Mouse (Mus musculus) midbrain, embryonic 13.5 days (tissue): Measurements from ENCODE around the gene 4932415D10Rik. TPM values are rescaled to one million over a fixed set of nuclear protein-coding genes. Genes with fewer than 3 reads are reported as not detected.
A peak's percentile ranks its signal among the peaks of the same experiment; 100 is the strongest.

ENCODE experiments used
- ATAC-seq: fragments of 200-750 bp; cut with Nextera tagmentation; 2 replicates; pipeline ENCODE4 v1.8.0; 2017; ENCODE audit warnings: mild to moderate bottlenecking, moderate TSS enrichment, moderate library complexity
- H3K27ac ChIP-seq: fragments of 300-500 bp; sonication (generic); 2 replicates; pipeline ENCODE4 v1.5.1; 2015; ENCODE audit warnings: inconsistent platforms, mild to moderate bottlenecking, moderate library complexity
- H3K27me3 ChIP-seq: fragments of 300-500 bp; sonication (generic); 2 replicates; pipeline ENCODE4 v1.6.1; 2015; ENCODE audit warnings: mild to moderate bottlenecking, inconsistent platforms
- H3K36me3 ChIP-seq: fragments of 300-500 bp; sonication (generic); 2 replicates; pipeline ENCODE4 v1.6.1; 2015; ENCODE audit warnings: mild to moderate bottlenecking, inconsistent platforms
- H3K4me1 ChIP-seq: fragments of 300-500 bp; sonication (generic); replicated peaks from 2 replicates; pipeline ENCODE4 v1.6.1; 2015; ENCODE audit warnings: inconsistent platforms
- H3K4me2 ChIP-seq: fragments of 300-500 bp; sonication (generic); replicated peaks from 2 replicates; pipeline ENCODE4 v1.6.1; 2015; ENCODE audit warnings: moderate library complexity, mild to moderate bottlenecking, inconsistent platforms
- H3K4me3 ChIP-seq: fragments of 300-500 bp; sonication (generic); replicated peaks from 2 replicates; pipeline ENCODE4 v1.5.1; 2015; ENCODE audit warnings: mild to moderate bottlenecking, inconsistent platforms
- H3K9ac ChIP-seq: fragments of 300-500 bp; sonication (generic); replicated peaks from 2 replicates; pipeline ENCODE4 v1.6.1; 2015; ENCODE audit warnings: mild to moderate bottlenecking, inconsistent platforms
- H3K9me3 ChIP-seq: fragments of 300-500 bp; sonication (generic); 2 replicates; pipeline ENCODE4 v1.6.1; 2016; ENCODE audit warnings: mild to moderate bottlenecking, inconsistent platforms
- WGBS: fragments of 180-500 bp; shearing (Covaris S2); methylation state at CpG from one replicate; pipeline ENCODE4 v1.1.7; 2015; 5-methylcytosine and 5-hydroxymethylcytosine counted together
- polyA plus RNA-seq: library from polyadenylated mRNA; unstranded; fragments of >200 nt; fragmentation: Nextera tagmentation; extraction: Ambion mirVana; gene quantifications from 2 replicates; pipeline ENCODE4 v1.2.1, GENCODE M21; 2015

4932415D10Rik gene
- not detected in 2 replicates for polyA plus RNA-seq

DNA sequence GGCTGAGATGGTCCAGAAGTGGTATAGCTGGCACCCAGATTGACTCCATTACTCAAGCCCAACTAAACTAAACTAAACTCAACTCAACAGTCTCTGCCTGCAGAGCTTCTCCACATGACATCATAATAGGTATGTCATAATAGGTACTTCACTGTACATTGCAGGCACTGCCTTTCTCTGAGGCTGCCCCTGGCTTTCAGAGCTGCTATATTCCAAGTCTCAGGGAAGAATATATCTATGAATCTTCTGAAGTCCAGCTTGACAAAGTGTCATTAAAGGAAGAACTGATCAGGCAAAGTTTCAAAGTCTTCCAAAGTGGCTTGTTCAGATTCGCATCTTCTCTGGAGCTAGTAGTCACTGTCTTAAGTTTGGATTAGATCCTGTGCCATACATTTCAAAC is at the start of gene 4932415D10Rik:
Gene 4932415D10Rik, minus strand, starts transcription at position 101 of the 400 bp plus-strand sequence.
- Histone ChIP-seq H3K36me3 (no peaks in the 10 kb centered on the region), H3K27me3 (no peaks in the 10 kb centered on the region), H3K9ac (no peak within 1 kb of the TSS), H3K4me3 (no peak within 1 kb of the TSS), H3K9me3 (peaks cover 19% of the 10 kb centered on the region; the same call in 1 of the 2 replicates), H3K4me2 (no peak within 1 kb of the TSS), H3K27ac (no peak within 1 kb of the TSS), H3K4me1 (no peaks in the 10 kb centered on the region)
- 88% methylated on average over 1 of the region's 1 CpGs for WGBS
- ATAC-seq: no peak

DNA sequence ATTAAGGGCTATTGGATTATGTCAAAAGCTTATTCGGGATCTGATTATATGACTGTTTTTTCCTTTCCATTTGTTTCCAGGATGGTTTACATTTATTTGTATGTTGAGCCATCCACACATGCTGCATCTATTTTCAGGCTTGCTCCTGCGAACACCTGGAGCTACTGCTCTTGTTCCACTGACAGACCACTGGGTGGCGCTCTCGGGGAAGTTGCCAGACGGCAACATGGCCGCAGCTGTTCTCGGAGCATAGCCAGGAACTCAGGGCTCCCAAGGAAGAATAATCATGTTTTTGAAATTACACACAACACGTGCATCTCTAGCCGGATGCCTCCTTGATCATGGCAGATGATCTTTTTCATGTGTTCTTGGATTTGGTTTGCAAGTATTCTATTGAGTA is 45.5 kb upstream of the 4932415D10Rik start:
- no peak for ATAC-seq
- H3K27ac ChIP-seq: no peak overlapping the region

DNA sequence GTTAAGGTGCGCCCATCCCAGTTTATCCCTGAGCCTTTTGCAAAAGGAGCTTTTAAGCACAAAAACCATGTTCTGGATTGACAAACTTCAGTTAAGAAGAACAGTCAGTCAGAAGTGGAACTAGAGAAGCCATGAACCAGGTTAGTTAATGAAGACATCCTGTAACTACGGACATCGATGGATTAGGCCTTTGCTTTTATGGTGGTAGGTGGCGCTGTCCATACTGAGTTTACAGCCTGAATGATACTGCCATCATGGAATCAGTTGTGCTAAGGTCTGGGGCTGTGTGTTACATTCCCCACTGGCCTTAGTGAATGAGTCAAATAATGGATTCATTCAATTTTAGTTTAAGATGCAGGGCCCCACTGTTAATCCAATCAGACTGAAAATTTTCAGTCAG is 39.0 kb upstream of the 4932415D10Rik start:
- no peak for ATAC-seq
- H3K27ac ChIP-seq: no peak overlapping the region
- peak overlapping the region; percentile 53; the same call in 1 of the 2 replicates for H3K4me2 ChIP-seq
- H3K4me1 ChIP-seq: no peaks in the 10 kb centered on the region
- WGBS: 98% methylated on average over 4 of the region's 4 CpGs
- H3K4me3 ChIP-seq: peak overlapping the region; percentile 58; the same call in 1 of the 2 replicates
- no peak overlapping the region for H3K9ac ChIP-seq
- peaks cover 30% of the 10 kb centered on the region for H3K9me3 ChIP-seq
- H3K36me3 ChIP-seq: peaks cover 23% of the 10 kb centered on the region
- 0 out of 2 replicates have a peak, but pooled peaks cover 4% of the 10 kb centered on the region for H3K27me3 ChIP-seq

More for the DNA sequence above, 45.5 kb upstream of the 4932415D10Rik start:
- Histone ChIP-seq H3K4me1 (no peaks in the 10 kb centered on the region), H3K9ac (no peak overlapping the region), H3K4me3 (no peak overlapping the region), H3K27me3 (no peaks in the 10 kb centered on the region), H3K4me2 (no peak overlapping the region), H3K36me3 (peaks cover 51% of the 10 kb centered on the region), H3K9me3 (peaks cover 60% of the 10 kb centered on the region)
- WGBS: 92% methylated on average over 9 of the region's 9 CpGs

DNA sequence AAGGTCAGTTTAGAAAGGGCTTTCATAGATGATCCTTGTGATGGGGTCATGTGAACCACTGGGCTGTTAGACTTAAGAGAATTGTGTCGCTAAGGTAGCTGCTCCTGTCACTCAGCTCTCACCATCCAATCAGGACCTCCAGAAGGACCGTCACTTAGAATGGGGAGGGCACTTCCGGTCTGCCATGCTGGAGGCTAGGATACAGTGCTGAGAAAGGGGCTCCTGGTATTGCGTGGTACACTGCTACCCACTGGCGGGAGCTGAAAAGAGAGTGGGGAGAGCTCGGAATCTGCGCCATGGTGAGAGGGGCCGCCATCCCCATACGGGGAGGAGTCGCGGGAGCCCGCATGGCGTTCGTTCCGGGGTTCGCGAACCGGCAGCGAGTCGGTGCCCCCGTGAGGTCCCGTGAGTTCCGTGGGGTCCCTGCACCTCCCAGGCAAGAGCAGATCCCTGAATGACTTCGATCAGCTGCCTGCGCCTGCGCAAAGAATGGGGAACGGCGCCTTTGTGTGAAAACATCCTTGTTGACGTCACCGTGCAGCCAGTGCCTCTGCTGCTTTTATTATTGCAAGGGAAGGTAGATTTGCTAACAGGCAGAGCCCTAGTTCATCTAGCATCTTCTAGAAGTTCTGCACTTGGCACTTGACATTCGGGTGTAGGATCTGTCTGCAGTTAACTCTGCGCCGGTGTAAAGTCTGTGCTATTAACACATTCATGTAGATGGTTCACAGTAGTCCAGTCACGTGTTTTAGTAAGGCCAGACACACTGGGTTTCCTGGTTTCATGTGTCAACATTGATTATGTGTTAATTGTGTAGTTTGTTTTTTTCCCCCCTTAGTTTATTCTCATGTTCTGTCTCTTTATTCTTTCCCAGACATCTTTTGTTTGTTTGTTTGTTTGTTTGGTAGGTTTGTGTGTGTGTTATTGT is 38.0 kb upstream of the 4932415D10Rik start, which contains the start of gene Gm4924:
Gene Gm4924, plus strand, starts transcription at position 173 of the 928 bp plus-strand sequence.
- peaks cover 18% of the 10 kb centered on the region for H3K36me3 ChIP-seq
- H3K9me3 ChIP-seq: peaks cover 24% of the 10 kb centered on the region
- H3K4me1 ChIP-seq: no peaks in the 10 kb centered on the region
- peak within 1 kb of the TSS; percentile 53 for H3K4me2 ChIP-seq
- H3K9ac ChIP-seq: peak within 1 kb of the TSS; percentile 81
- 5% methylated on average over 34 of the region's 34 CpGs for WGBS
- peak within 1 kb of the TSS; percentile 98 for H3K27ac ChIP-seq
- 0 out of 2 replicates have a peak, but pooled peaks cover 4% of the 10 kb centered on the region for H3K27me3 ChIP-seq
- ATAC-seq: peak; percentile 100
- H3K4me3 ChIP-seq: peak within 1 kb of the TSS; percentile 58

DNA sequence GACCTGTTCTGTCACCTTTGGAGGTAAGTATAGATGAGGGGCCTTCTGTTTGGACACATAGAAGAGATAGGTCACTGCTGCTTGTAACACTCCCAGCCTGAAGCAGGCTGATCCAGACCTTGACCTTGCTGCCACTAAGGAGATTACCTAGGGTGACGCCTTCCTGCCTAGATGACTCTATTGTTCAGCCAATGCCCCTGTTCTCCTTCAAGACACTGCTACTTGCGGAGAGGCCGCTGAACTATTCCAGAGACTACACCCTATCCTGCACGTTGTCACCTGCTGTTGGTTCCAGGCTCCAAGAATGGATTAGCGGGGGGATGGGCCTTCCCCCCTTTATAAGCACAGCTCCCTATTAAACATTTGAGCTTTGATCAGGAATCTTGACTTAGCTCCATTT is 13.4 kb upstream of the 4932415D10Rik start:
- Histone ChIP-seq H3K4me1 (no peaks in the 10 kb centered on the region), H3K27me3 (no peaks in the 10 kb centered on the region), H3K4me3 (no peak overlapping the region), H3K9ac (no peak overlapping the region), H3K27ac (no peak overlapping the region), H3K9me3 (peaks cover 8% of the 10 kb centered on the region; the same call in 1 of the 2 replicates), H3K4me2 (no peak overlapping the region), H3K36me3 (no peaks in the 10 kb centered on the region)
- WGBS: 80% methylated on average over 5 of the region's 5 CpGs
- no peak for ATAC-seq

DNA sequence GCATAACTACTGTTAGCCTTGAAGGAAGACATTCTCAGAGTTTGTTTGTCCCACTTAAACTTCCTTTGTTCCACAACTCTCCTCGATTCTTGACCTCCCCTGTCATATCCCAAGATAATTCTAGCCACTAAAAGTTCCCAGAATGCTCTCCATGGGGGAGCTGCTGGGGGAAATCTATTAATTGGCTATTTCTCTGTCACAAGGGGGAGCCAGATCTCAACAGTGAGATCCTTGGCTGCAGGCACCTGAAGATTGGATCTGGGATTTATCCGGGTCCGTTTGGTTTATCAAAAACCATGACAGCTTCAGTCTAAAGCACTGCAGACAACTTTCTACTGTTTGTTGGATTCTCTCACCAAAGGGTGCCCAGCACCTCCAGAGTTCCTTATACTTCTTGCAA is 3.8 kb upstream of the 4932415D10Rik start:
- no peak for ATAC-seq
- Histone ChIP-seq H3K9ac (no peak overlapping the region), H3K27me3 (no peaks in the 10 kb centered on the region), H3K27ac (no peak overlapping the region), H3K4me2 (no peak overlapping the region), H3K9me3 (peaks cover 19% of the 10 kb centered on the region; the same call in 1 of the 2 replicates), H3K36me3 (no peaks in the 10 kb centered on the region), H3K4me3 (no peak overlapping the region), H3K4me1 (no peaks in the 10 kb centered on the region)
- WGBS: 60% methylated on average over 3 of the region's 3 CpGs

DNA sequence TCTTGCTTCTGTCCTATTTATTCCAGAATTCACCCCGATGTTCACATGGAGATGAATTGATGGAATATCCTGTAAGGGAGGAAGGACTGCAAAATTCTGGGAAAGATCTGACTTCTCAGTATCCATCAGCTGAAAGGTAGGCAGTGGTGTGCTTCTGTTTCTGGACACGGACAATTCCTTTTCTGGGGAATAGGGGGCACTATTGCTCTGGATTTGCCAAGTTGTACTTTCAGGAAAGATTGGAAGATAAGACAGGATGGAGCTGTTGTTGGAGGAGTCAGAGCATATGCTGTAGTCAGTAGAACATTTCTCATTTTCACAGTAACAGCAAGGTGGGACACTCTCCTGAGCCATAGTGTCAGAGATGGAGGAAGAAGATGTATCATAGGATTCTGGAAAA is 19.9 kb downstream of the 4932415D10Rik start:
- ATAC-seq: no peak
- H3K27ac ChIP-seq: no peak overlapping the region
- no peak overlapping the region for H3K9ac ChIP-seq
- no peak overlapping the region for H3K4me2 ChIP-seq
- WGBS: 59% methylated on average over 2 of the region's 2 CpGs
- H3K36me3 ChIP-seq: no peaks in the 10 kb centered on the region
- H3K9me3 ChIP-seq: peaks cover 22% of the 10 kb centered on the region
- H3K4me1 ChIP-seq: no peaks in the 10 kb centered on the region
- no peaks in the 10 kb centered on the region for H3K27me3 ChIP-seq
- H3K4me3 ChIP-seq: no peak overlapping the region

DNA sequence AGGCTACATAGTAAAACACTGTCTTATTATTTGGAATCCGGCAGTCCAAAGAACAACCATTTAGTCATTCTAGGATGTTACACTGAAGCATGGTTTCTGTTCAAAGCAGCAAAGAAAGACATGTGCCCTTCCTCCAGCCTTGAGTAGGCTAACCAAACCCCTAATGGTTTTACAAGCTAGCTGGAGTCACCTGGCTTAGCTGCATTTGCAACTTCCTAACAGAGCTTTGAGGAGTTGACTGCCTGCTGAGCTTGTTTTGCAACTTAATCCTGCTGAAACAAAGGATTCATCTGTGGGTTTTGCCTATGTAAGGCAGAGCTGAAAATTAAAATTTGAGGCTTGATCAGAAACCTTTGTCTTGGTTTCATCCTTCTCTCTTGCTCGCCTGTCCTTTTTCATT is 59.1 kb downstream of the 4932415D10Rik start:
- no peaks in the 10 kb centered on the region for H3K4me1 ChIP-seq
- WGBS: 89% methylated on average over 2 of the region's 2 CpGs
- H3K4me2 ChIP-seq: no peak overlapping the region

GRCm38 (mm10) chr10:82245021-82245420 is 71.4 kb downstream of the 4932415D10Rik start:
- Histone ChIP-seq H3K36me3 (no peaks in the 10 kb centered on the region), H3K9ac (no peak overlapping the region), H3K27me3 (no peaks in the 10 kb centered on the region), H3K4me2 (no peak overlapping the region), H3K27ac (no peak overlapping the region), H3K4me1 (peaks cover 9% of the 10 kb centered on the region), H3K4me3 (no peak overlapping the region), H3K9me3 (no peaks in the 10 kb centered on the region)
- no peak for ATAC-seq

More for the DNA sequence above, 59.1 kb downstream of the 4932415D10Rik start:
- Histone ChIP-seq H3K9me3 (peaks cover 10% of the 10 kb centered on the region; the same call in 1 of the 2 replicates), H3K4me3 (no peak overlapping the region), H3K36me3 (no peaks in the 10 kb centered on the region), H3K27ac (no peak overlapping the region), H3K9ac (no peak overlapping the region), H3K27me3 (no peaks in the 10 kb centered on the region)
- ATAC-seq: no peak

- no peak for ATAC-seq
- Histone ChIP-seq H3K4me1 (peaks cover 14% of the 10 kb centered on the region), H3K9me3 (peaks cover 16% of the 10 kb centered on the region), H3K36me3 (peaks cover 23% of the 10 kb centered on the region), H3K4me2 (peak overlapping the region; percentile 72), H3K27ac (peak overlapping the region; percentile 84), H3K27me3 (no peaks in the 10 kb centered on the region), H3K4me3 (peak overlapping the region; percentile 73), H3K9ac (peak overlapping the region; percentile 44; the same call in 1 of the 2 replicates)
- WGBS: 62% methylated on average over 5 of the region's 5 CpGs
Observed at GRCm38 (mm10) chr10:82241401-82241788, 75.0 kb downstream of the 4932415D10Rik start.

DNA sequence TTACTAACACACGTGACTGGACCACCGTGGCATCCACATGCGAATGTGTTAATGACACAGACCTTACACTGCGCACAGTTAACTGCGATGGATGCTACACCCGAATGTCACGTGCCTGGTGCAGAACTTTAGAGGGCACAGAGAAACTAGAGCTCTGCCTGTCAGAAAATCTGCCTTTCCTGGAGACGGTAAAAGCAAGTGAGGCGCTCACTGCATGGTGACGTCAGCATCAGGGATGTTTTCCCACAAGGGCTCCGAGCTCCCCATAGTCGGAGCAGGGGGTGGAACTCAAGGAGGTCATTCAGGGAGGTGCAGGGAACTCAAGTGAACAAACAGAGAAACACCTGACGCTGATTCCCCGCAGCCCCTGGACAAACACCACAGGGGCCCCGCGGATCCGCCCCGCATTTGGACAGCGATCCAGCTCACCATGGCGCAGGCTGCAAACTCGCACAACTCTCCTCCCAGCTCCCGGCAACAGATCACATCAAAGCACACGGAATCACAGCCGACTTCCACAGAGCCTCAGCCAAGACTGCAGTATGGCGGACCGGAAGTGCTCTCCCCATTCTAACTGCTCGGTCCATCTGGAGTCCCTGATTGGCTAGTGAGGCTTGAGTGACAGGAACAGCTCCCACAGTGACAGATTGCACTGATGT is 75.5 kb downstream of the 4932415D10Rik start, which contains the start of gene Zfp938:
Gene Zfp938, minus strand, starts transcription at position 539 of the 659 bp plus-strand sequence.
- peak; percentile 100 for ATAC-seq
- Histone ChIP-seq H3K36me3 (peaks cover 28% of the 10 kb centered on the region), H3K4me3 (peak within 1 kb of the TSS; percentile 73), H3K4me2 (peak within 1 kb of the TSS; percentile 72), H3K9ac (peak within 1 kb of the TSS; percentile 90), H3K27me3 (no peaks in the 10 kb centered on the region), H3K4me1 (peaks cover 14% of the 10 kb centered on the region), H3K27ac (peak within 1 kb of the TSS; percentile 84), H3K9me3 (peaks cover 20% of the 10 kb centered on the region)
- 5% methylated on average over 27 of the region's 27 CpGs for WGBS
